17 mouse cellular contexts compared by ENCODE assay signal in genomic region chr6:121068087-121068464, GRCm38 (mm10).
A peak's percentile ranks its signal among the peaks of the same experiment; 100 is the strongest.
DNase-seq lines count a peak whose midpoint lies in the region; ATAC-seq and TF ChIP-seq lines count a peak whose summit lies in the region.
"Had no signal": no experiment of that assay in that cellular context is flagged by ENCODE, and none has a peak within 500 bp of the region (broad histone marks: within the 10 kb centered on the region; RNA-seq: fewer than 3 reads in every experiment).

No protein-coding gene starts in this region.

- no peak for TF ChIP-seq CTCF in kidney, adult 2 months (conservative IDR thresholded peaks at IDR 0.05; ENCODE audit: insufficient read depth, insufficient read length, low read depth, low read length)
- no peak for TF ChIP-seq CTCF in Patski (IDR thresholded peaks at IDR 0.05)
- no peak for TF ChIP-seq CTCF in layer of hippocampus, adult 2 months (conservative IDR thresholded peaks at IDR 0.05)

- no peaks in the 10 kb centered on the region for H3K27me3 ChIP-seq in heart, embryonic 10.5 days (ENCODE audit: insufficient read depth, poor library complexity, severe bottlenecking)
- no peaks in the 10 kb centered on the region for H3K27me3 ChIP-seq in kidney, adult 2 months (replicated peaks; ENCODE audit: control insufficient read depth, insufficient read depth, low read length)
- H3K27me3 ChIP-seq in Patski, result no peaks in the 10 kb centered on the region
- no peaks in the 10 kb centered on the region for H3K27me3 ChIP-seq in embryonic facial prominence, embryonic 15.5 days
- H3K27me3 ChIP-seq: limb, embryonic 15.5 days; midbrain, embryonic 13.5 days had no signal

- H3K4me3 ChIP-seq in heart, embryonic 10.5 days, result peak overlapping the region; percentile 13; the same call in 1 of the 2 replicates
- no peak overlapping the region for H3K4me3 ChIP-seq in kidney, adult 2 months (ENCODE audit: insufficient read depth, low read depth, low read length)
- no peak overlapping the region for H3K4me3 ChIP-seq in embryonic facial prominence, embryonic 15.5 days (replicated peaks)
- H3K4me3 ChIP-seq in layer of hippocampus, adult 2 months, result no peak overlapping the region
- H3K4me3 ChIP-seq: hindbrain, embryonic 10.5 days; limb, embryonic 15.5 days; midbrain, embryonic 13.5 days had no signal

- peaks cover 95% of the 10 kb centered on the region for H3K4me1 ChIP-seq in heart, embryonic 10.5 days
- peaks cover 41% of the 10 kb centered on the region for H3K4me1 ChIP-seq in kidney, adult 2 months (ENCODE audit: control insufficient read depth, insufficient read depth, low read length)
- H3K4me1 ChIP-seq in embryonic facial prominence, embryonic 15.5 days, result peaks cover 43% of the 10 kb centered on the region

- no peaks in the 10 kb centered on the region for H3K36me3 ChIP-seq in heart, embryonic 10.5 days
- H3K36me3 ChIP-seq in kidney, adult 2 months (ENCODE audit: control insufficient read depth, insufficient read depth, low read length), result no peaks in the 10 kb centered on the region
- H3K36me3 ChIP-seq in embryonic facial prominence, embryonic 15.5 days, result no peaks in the 10 kb centered on the region
- H3K36me3 ChIP-seq: hindbrain, embryonic 10.5 days; limb, embryonic 15.5 days; midbrain, embryonic 13.5 days had no signal

- WGBS in heart, embryonic 10.5 days, result 74% methylated on average over 7 of the region's 7 CpGs
- 46% methylated on average over 7 of the region's 7 CpGs for whole genome bisulfite sequencing in kidney, adult 2 months
- 74% methylated on average over 7 of the region's 7 CpGs for WGBS in embryonic facial prominence, embryonic 15.5 days

- no peaks in the 10 kb centered on the region for H3K9me3 ChIP-seq in heart, embryonic 10.5 days
- H3K9me3 ChIP-seq in embryonic facial prominence, embryonic 15.5 days (replicated peaks), result no peaks in the 10 kb centered on the region
- H3K9me3 ChIP-seq: G1E; hindbrain, embryonic 10.5 days; limb, embryonic 15.5 days; midbrain, embryonic 13.5 days had no signal

- DNase-seq in heart, embryonic 10.5 days (ENCODE audit: low spot score), result no peak
- DNase-seq in heart, postnatal 4 days, result no peak
- no peak for DNase-seq in kidney, adult 2 months
- no peak for DNase-seq in kidney, adult 18-20 months
- no peak for DNase-seq in Patski (ENCODE audit: low read depth, low spot score)
- DNase-seq in spleen, postnatal 36 days (ENCODE audit: low spot score in 2 of 2), result no peak
- no peak for DNase-seq in layer of hippocampus, adult 2 months (ENCODE audit: low spot score in 2 of 2)
- DNase-seq: adrenal gland, adult 2 months; liver, postnatal 0 days; lung, postnatal 4 days had no signal

- POLR2A ChIA-PET in Patski (lab: Charles Lee), result no interaction called here

- no peak overlapping the region for H3K9ac ChIP-seq in embryonic facial prominence, embryonic 15.5 days
- H3K9ac ChIP-seq: limb, embryonic 15.5 days; liver, postnatal 0 days; midbrain, embryonic 13.5 days had no signal

- no peak overlapping the region for H3K4me2 ChIP-seq in embryonic facial prominence, embryonic 15.5 days (replicated peaks)
- H3K4me2 ChIP-seq: limb, embryonic 15.5 days; midbrain, embryonic 13.5 days had no signal

- in situ Hi-C loops in Patski (cut with MboI; ENCODE audit: low pct_unique_long_range_greater_than_20kb), result no loop called here

- peak; percentile 2 for ATAC-seq in Patski
- ATAC-seq in embryonic facial prominence, embryonic 15.5 days (ENCODE audit: insufficient number of reproducible peaks, low FRiP score, low TSS enrichment, low read depth), result no peak
- ATAC-seq: forebrain, embryonic 14.5 days; inflammation-experienced regulatory T-cells, adult 6 months; liver, postnatal 0 days; midbrain, embryonic 13.5 days had no signal

- peak overlapping the region; percentile 87 for H3K27ac ChIP-seq in heart, embryonic 10.5 days
- peak overlapping the region; percentile 4; the same call in 1 of the 2 replicates for H3K27ac ChIP-seq in kidney, adult 2 months (ENCODE audit: insufficient read depth, low read depth, low read length)
- H3K27ac ChIP-seq in embryonic facial prominence, embryonic 15.5 days (replicated peaks), result peak overlapping the region; percentile 39; the same call in 1 of the 2 replicates
- H3K27ac ChIP-seq in layer of hippocampus, adult 2 months, result no peak overlapping the region
- H3K27ac ChIP-seq: limb, embryonic 15.5 days; midbrain, embryonic 13.5 days had no signal

- no peak for TF ChIP-seq POLR2A in kidney, adult 2 months (IDR thresholded peaks at IDR 0.05; ENCODE audit: low read depth, low read length)

- CTCF ChIA-PET in Patski (lab: Charles Lee), result no interaction called here
